Mouse (Mus musculus) limb, embryonic 12.5 days (tissue): ENCODE measurements around the gene Kcnj4. TPM values are rescaled to one million over a fixed set of nuclear protein-coding genes. Genes with fewer than 3 reads are reported as not detected.

ENCODE experiments used
- ATAC-seq: fragments of 200-750 bp; cut with Nextera tagmentation; 2 replicates; pipeline ENCODE4 v1.8.0; 2017; ENCODE audit warnings: low read depth, moderate TSS enrichment; ENCODE audit not compliant: insufficient number of reproducible peaks, insufficient read depth, low FRiP score, low TSS enrichment
- H3K27ac ChIP-seq: fragments of 300-500 bp; sonication (generic); 2 replicates; pipeline ENCODE4 v1.5.1; 2016; ENCODE audit warnings: mild to moderate bottlenecking, moderate library complexity
- H3K27me3 ChIP-seq: fragments of 300-500 bp; sonication (generic); 2 replicates; pipeline ENCODE4 v1.6.1; 2016; ENCODE audit warnings: mild to moderate bottlenecking, moderate library complexity
- H3K36me3 ChIP-seq: fragments of 300-500 bp; sonication (generic); 2 replicates; pipeline ENCODE4 v1.6.1; 2016; ENCODE audit warnings: mild to moderate bottlenecking, moderate library complexity
- H3K4me1 ChIP-seq: fragments of 300-500 bp; sonication (generic); replicated peaks from 2 replicates; pipeline ENCODE4 v1.6.1; 2016
- H3K4me2 ChIP-seq: fragments of 300-500 bp; sonication (generic); 2 replicates; pipeline ENCODE4 v1.6.1; 2016; ENCODE audit warnings: mild to moderate bottlenecking, moderate library complexity
- H3K4me3 ChIP-seq: fragments of 300-500 bp; sonication (generic); replicated peaks from 2 replicates; pipeline ENCODE4 v1.5.1; 2016; ENCODE audit warnings: mild to moderate bottlenecking
- H3K9ac ChIP-seq: fragments of 300-500 bp; sonication (generic); replicated peaks from 2 replicates; pipeline ENCODE4 v1.6.1; 2016; ENCODE audit warnings: mild to moderate bottlenecking, moderate library complexity
- H3K9me3 ChIP-seq: fragments of 300-500 bp; sonication (generic); 2 replicates; pipeline ENCODE4 v1.6.1; 2016; ENCODE audit warnings: mild to moderate bottlenecking, moderate library complexity
- WGBS: fragments of 180-500 bp; shearing (Covaris S2); methylation state at CpG from one replicate; pipeline ENCODE4 v1.1.7; 2016; 5-methylcytosine and 5-hydroxymethylcytosine counted together
- polyA plus RNA-seq: library from polyadenylated mRNA; unstranded; fragments of >200 nt; fragmentation: Nextera tagmentation; extraction: Ambion mirVana; gene quantifications from 2 replicates; pipeline ENCODE4 v1.2.1, GENCODE M21; 2016

The Kcnj4 gene
- polyA plus RNA-seq, 1 experiment from 2014 or later = not detected

- no peak overlapping the region for H3K27ac ChIP-seq
- H3K9ac ChIP-seq = no peak overlapping the region
- no peaks in the 10 kb centered on the region for H3K36me3 ChIP-seq
- H3K4me3 ChIP-seq = no peak overlapping the region
- no peak overlapping the region for H3K4me2 ChIP-seq
- 87% methylated on average over 3 of the region's 3 CpGs for WGBS
- no peaks in the 10 kb centered on the region for H3K9me3 ChIP-seq
- ATAC-seq = no peak
- H3K27me3 ChIP-seq = peaks cover 3% of the 10 kb centered on the region
- peaks cover under 1% of the 10 kb centered on the region for H3K4me1 ChIP-seq
Observed at GRCm38 (mm10) chr15:79448041-79448440, 57.0 kb downstream of the Kcnj4 start.

GRCm38 (mm10) chr15:79445786-79446654 lies 59.0 kb downstream of the Kcnj4 start:
- no peak for ATAC-seq
- H3K4me1 ChIP-seq = peaks cover 11% of the 10 kb centered on the region
- H3K27me3 ChIP-seq = peaks cover 3% of the 10 kb centered on the region
- 76% methylated on average over 8 of the region's 8 CpGs for WGBS
- H3K4me2 ChIP-seq = no peak overlapping the region
- H3K9me3 ChIP-seq = no peaks in the 10 kb centered on the region
- 0 out of 2 replicates have a peak overlapping the region, but pooled peaks have one; percentile 35 for H3K27ac ChIP-seq
- H3K36me3 ChIP-seq = no peaks in the 10 kb centered on the region
- H3K9ac ChIP-seq = no peak overlapping the region
- H3K4me3 ChIP-seq = no peak overlapping the region

- Histone ChIP-seq H3K9ac (no peak overlapping the region), H3K4me3 (no peak overlapping the region), H3K27me3 (no peaks in the 10 kb centered on the region; the same call in 1 of the 2 replicates), H3K36me3 (no peaks in the 10 kb centered on the region; the same call in none of the 2 replicates), H3K27ac (no peak overlapping the region), H3K4me1 (peaks cover 30% of the 10 kb centered on the region), H3K9me3 (no peaks in the 10 kb centered on the region), H3K4me2 (no peak overlapping the region)
- ATAC-seq = no peak
- WGBS = 56% methylated on average over 7 of the region's 7 CpGs
Observed at GRCm38 (mm10) chr15:79443856-79444410, 61.1 kb downstream of the Kcnj4 start.

GRCm38 (mm10) chr15:79442961-79443518 lies 62.0 kb downstream of the Kcnj4 start:
- Histone ChIP-seq H3K9ac (no peak overlapping the region), H3K4me1 (peaks cover 38% of the 10 kb centered on the region), H3K27me3 (no peaks in the 10 kb centered on the region), H3K27ac (no peak overlapping the region), H3K36me3 (peaks cover 9% of the 10 kb centered on the region), H3K4me2 (0 out of 2 replicates have a peak overlapping the region, but pooled peaks have one; percentile 91), H3K4me3 (peak overlapping the region; percentile 92; the same call in 1 of the 2 replicates), H3K9me3 (no peaks in the 10 kb centered on the region)
- ATAC-seq = no peak
- WGBS = 83% methylated on average over 9 of the region's 9 CpGs

GRCm38 (mm10) chr15:79442257-79442611 lies 62.8 kb downstream of the Kcnj4 start:
- ATAC-seq = peak; percentile 1; the same call in 1 of the 2 replicates
- Histone ChIP-seq H3K36me3 (peaks cover 17% of the 10 kb centered on the region), H3K27me3 (no peaks in the 10 kb centered on the region), H3K4me2 (peak overlapping the region; percentile 91), H3K9ac (peak overlapping the region; percentile 99), H3K4me1 (peaks cover 38% of the 10 kb centered on the region), H3K27ac (peak overlapping the region; percentile 98), H3K4me3 (peak overlapping the region; percentile 92), H3K9me3 (no peaks in the 10 kb centered on the region)
- 7% methylated on average over 6 of the region's 6 CpGs for WGBS

GRCm38 (mm10) chr15:79441331-79442256 lies 63.4 kb downstream of the Kcnj4 start:
- H3K36me3 ChIP-seq = peaks cover 23% of the 10 kb centered on the region
- peak overlapping the region; percentile 99 for H3K9ac ChIP-seq
- no peaks in the 10 kb centered on the region for H3K27me3 ChIP-seq
- peak; percentile 53 for ATAC-seq
- peak overlapping the region; percentile 98 for H3K27ac ChIP-seq
- under 1% methylated on average over 99 of the region's 107 CpGs for WGBS
- H3K4me2 ChIP-seq = peak overlapping the region; percentile 91
- no peaks in the 10 kb centered on the region for H3K9me3 ChIP-seq
- H3K4me3 ChIP-seq = peak overlapping the region; percentile 92
- H3K4me1 ChIP-seq = peaks cover 38% of the 10 kb centered on the region

- Histone ChIP-seq H3K4me1 (peaks cover 40% of the 10 kb centered on the region), H3K4me3 (peak overlapping the region; percentile 92), H3K4me2 (peak overlapping the region; percentile 91), H3K9ac (peak overlapping the region; percentile 99), H3K27me3 (no peaks in the 10 kb centered on the region), H3K9me3 (no peaks in the 10 kb centered on the region), H3K27ac (peak overlapping the region; percentile 98), H3K36me3 (peaks cover 31% of the 10 kb centered on the region)
- ATAC-seq = 0 out of 2 replicates have a peak, but pooled peaks have one; percentile 26
- 14% methylated on average over 11 of the region's 11 CpGs for WGBS
Observed at GRCm38 (mm10) chr15:79440651-79441330, 64.2 kb downstream of the Kcnj4 start.

GRCm38 (mm10) chr15:79440223-79440622 lies 64.8 kb downstream of the Kcnj4 start:
- H3K27me3 ChIP-seq = no peaks in the 10 kb centered on the region
- no peaks in the 10 kb centered on the region for H3K9me3 ChIP-seq
- peaks cover 37% of the 10 kb centered on the region for H3K36me3 ChIP-seq
- no peak overlapping the region for H3K27ac ChIP-seq
- H3K4me1 ChIP-seq = peaks cover 41% of the 10 kb centered on the region
- peak overlapping the region; percentile 99 for H3K9ac ChIP-seq
- peak overlapping the region; percentile 91 for H3K4me2 ChIP-seq
- no peak for ATAC-seq
- WGBS = 82% methylated on average over 4 of the region's 4 CpGs
- H3K4me3 ChIP-seq = peak overlapping the region; percentile 92

- peak overlapping the region; percentile 99 for H3K9ac ChIP-seq
Observed at GRCm38 (mm10) chr15:79439386-79439785, 65.7 kb downstream of the Kcnj4 start.

GRCm38 (mm10) chr15:79438816-79439215 lies 66.2 kb downstream of the Kcnj4 start:
- Histone ChIP-seq H3K27me3 (no peaks in the 10 kb centered on the region), H3K27ac (no peak overlapping the region), H3K9me3 (0 out of 2 replicates have a peak, but pooled peaks cover 6% of the 10 kb centered on the region), H3K36me3 (peaks cover 51% of the 10 kb centered on the region), H3K4me1 (peaks cover 41% of the 10 kb centered on the region), H3K4me3 (0 out of 2 replicates have a peak overlapping the region, but pooled peaks have one; percentile 92), H3K9ac (0 out of 2 replicates have a peak overlapping the region, but pooled peaks have one; percentile 14), H3K4me2 (peak overlapping the region; percentile 91)
- WGBS = 72% methylated on average over 8 of the region's 8 CpGs
- no peak for ATAC-seq

More at GRCm38 (mm10) chr15:79439386-79439785, 65.7 kb downstream of the Kcnj4 start:
- no peaks in the 10 kb centered on the region for H3K9me3 ChIP-seq
- ATAC-seq = no peak
- H3K27ac ChIP-seq = peak overlapping the region; percentile 37; the same call in 1 of the 2 replicates
- H3K27me3 ChIP-seq = no peaks in the 10 kb centered on the region
- peaks cover 45% of the 10 kb centered on the region for H3K36me3 ChIP-seq
- H3K4me2 ChIP-seq = peak overlapping the region; percentile 91
- WGBS = 72% methylated on average over 4 of the region's 4 CpGs
- H3K4me3 ChIP-seq = peak overlapping the region; percentile 92; the same call in 1 of the 2 replicates
- H3K4me1 ChIP-seq = peaks cover 41% of the 10 kb centered on the region
